Mouse (Mus musculus): Measurements from ENCODE around the gene Olfr1252. TPM values are rescaled to one million over a fixed set of nuclear protein-coding genes. Genes with fewer than 3 reads are reported as not detected.

The Olfr1252 gene
- polyA plus RNA-seq (2015; fragmentation: Nextera tagmentation; extraction: Ambion mirVana), result not detected in 2 replicates

GRCm38 (mm10) chr2:89724912-89725311, at the start of gene Olfr1252:
Olfr1252 (minus strand) TSS chr2:89725012.
- Histone ChIP-seq H3K4me1 (replicated peaks; ENCODE audit: control insufficient read depth, insufficient read depth) (no peaks in the 10 kb centered on the region), H3K4me2 (replicated peaks; ENCODE audit: low read depth) (no peak within 1 kb of the TSS), H3K9ac (ENCODE audit: low read length) (no peak within 1 kb of the TSS), H3K9me3 (ENCODE audit: control insufficient read depth, low read length) (no peaks in the 10 kb centered on the region), H3K4me3 (ENCODE audit: low read depth, low read length) (no peak within 1 kb of the TSS), H3K27ac (replicated peaks) (no peak within 1 kb of the TSS), H3K27me3 (ENCODE audit: control insufficient read depth, insufficient read depth, low read length) (no peaks in the 10 kb centered on the region), H3K36me3 (ENCODE audit: control insufficient read depth, insufficient read depth, low read length) (no peaks in the 10 kb centered on the region)
- no peak for DNase-seq (ENCODE audit: low spot score)
- 33% methylated on average over 1 of the region's 1 CpGs for WGBS
- TF ChIP-seq EP300 (optimal IDR thresholded peaks at IDR 0.05), result no peak
- TF ChIP-seq CTCF (IDR thresholded peaks at IDR 0.05; ENCODE audit: low read depth), result no peak
- ATAC-seq (ENCODE audit: low FRiP score, low TSS enrichment), result no peak

- Histone ChIP-seq H3K9ac (ENCODE audit: low read length) (no peak within 1 kb of the TSS), H3K36me3 (ENCODE audit: control insufficient read depth, insufficient read depth, low read length) (no peaks in the 10 kb centered on the region), H3K4me3 (ENCODE audit: low read depth, low read length) (no peak within 1 kb of the TSS), H3K4me1 (replicated peaks; ENCODE audit: control insufficient read depth, insufficient read depth) (no peaks in the 10 kb centered on the region), H3K27ac (replicated peaks) (no peak within 1 kb of the TSS), H3K27me3 (ENCODE audit: control insufficient read depth, insufficient read depth, low read length) (no peaks in the 10 kb centered on the region), H3K4me2 (replicated peaks; ENCODE audit: low read depth) (no peak within 1 kb of the TSS), H3K9me3 (ENCODE audit: control insufficient read depth, low read length) (no peaks in the 10 kb centered on the region)
- TF ChIP-seq EP300 (optimal IDR thresholded peaks at IDR 0.05) (no peak), CTCF (IDR thresholded peaks at IDR 0.05; ENCODE audit: low read depth) (no peak)
- 91% methylated on average over 1 of the region's 1 CpGs for WGBS
- DNase-seq (ENCODE audit: low spot score), result no peak
- ATAC-seq (ENCODE audit: low FRiP score, low TSS enrichment), result no peak
Measured at GRCm38 (mm10) chr2:89756990-89757389, 32.2 kb upstream of the Olfr1252 start, which contains the start of gene Olfr1253. Olfr1253 (minus strand) TSS chr2:89757090.

- H3K27me3 ChIP-seq (ENCODE audit: control insufficient read depth, insufficient read depth, low read length), result no peaks in the 10 kb centered on the region
- DNase-seq (ENCODE audit: low spot score) (no peak), ATAC-seq (ENCODE audit: low FRiP score, low TSS enrichment) (no peak)
- H3K4me1 ChIP-seq (replicated peaks; ENCODE audit: control insufficient read depth, insufficient read depth), result no peaks in the 10 kb centered on the region
- no peak overlapping the region for H3K9ac ChIP-seq (ENCODE audit: low read length)
- H3K4me3 ChIP-seq (ENCODE audit: low read depth, low read length), result no peak overlapping the region
- no peak overlapping the region for H3K27ac ChIP-seq (replicated peaks)
- H3K36me3 ChIP-seq (ENCODE audit: control insufficient read depth, insufficient read depth, low read length), result no peaks in the 10 kb centered on the region
- H3K9me3 ChIP-seq (ENCODE audit: control insufficient read depth, low read length), result no peaks in the 10 kb centered on the region
- TF ChIP-seq EP300 (optimal IDR thresholded peaks at IDR 0.05) (no peak), CTCF (IDR thresholded peaks at IDR 0.05; ENCODE audit: low read depth) (no peak)
- no peak overlapping the region for H3K4me2 ChIP-seq (replicated peaks; ENCODE audit: low read depth)
- WGBS, result 76% methylated on average over 6 of the region's 6 CpGs
Measured at GRCm38 (mm10) chr2:89691980-89692379, 32.8 kb downstream of the Olfr1252 start.

DNA sequence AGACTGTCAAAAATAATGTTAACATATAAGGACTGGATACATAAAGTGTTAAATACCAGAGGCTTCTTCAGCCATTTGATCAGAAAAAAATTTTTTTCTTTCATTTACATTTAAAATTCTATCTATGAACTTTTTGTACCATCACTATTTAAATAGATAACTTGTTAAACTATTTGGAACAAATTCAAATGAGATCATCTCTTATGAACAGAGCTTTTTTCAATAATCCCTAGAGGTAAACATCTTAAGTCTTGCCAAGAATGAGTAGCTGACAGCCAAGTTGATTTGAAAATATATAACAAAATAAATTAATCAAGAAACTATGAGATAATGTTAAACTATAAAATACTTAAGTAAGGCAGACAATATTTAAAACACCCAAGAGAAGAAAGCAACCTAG, 53.0 kb downstream of the Olfr1252 start, which contains the start of gene Olfr1251:
Olfr1251 (minus strand) TSS at position 101 of the 400 bp plus-strand sequence.
- H3K9me3 ChIP-seq (ENCODE audit: control insufficient read depth, low read length), result no peaks in the 10 kb centered on the region
- no peaks in the 10 kb centered on the region for H3K27me3 ChIP-seq (ENCODE audit: control insufficient read depth, insufficient read depth, low read length)
- H3K9ac ChIP-seq (ENCODE audit: low read length), result no peak within 1 kb of the TSS
- no peak within 1 kb of the TSS for H3K4me3 ChIP-seq (ENCODE audit: low read depth, low read length)
- no peak for TF ChIP-seq EP300 (optimal IDR thresholded peaks at IDR 0.05)
- TF ChIP-seq CTCF (IDR thresholded peaks at IDR 0.05; ENCODE audit: low read depth), result no peak
- no peaks in the 10 kb centered on the region for H3K4me1 ChIP-seq (replicated peaks; ENCODE audit: control insufficient read depth, insufficient read depth)
- DNase-seq (ENCODE audit: low spot score) (no peak), ATAC-seq (ENCODE audit: low FRiP score, low TSS enrichment) (no peak)
- H3K36me3 ChIP-seq (ENCODE audit: control insufficient read depth, insufficient read depth, low read length), result no peaks in the 10 kb centered on the region
- no peak within 1 kb of the TSS for H3K4me2 ChIP-seq (replicated peaks; ENCODE audit: low read depth)
- no peak within 1 kb of the TSS for H3K27ac ChIP-seq (replicated peaks)

Other genes with a start within 250 kb of the Olfr1252 start
- gene Olfr1241, start 237.9 kb downstream of the Olfr1252 start, polyA plus RNA-seq (2015; fragmentation: Nextera tagmentation; extraction: Ambion mirVana), result not detected in 2 replicates
- not detected in 2 replicates for gene Olfr1242, start 226.7 kb downstream of the Olfr1252 start, polyA plus RNA-seq (2015; fragmentation: Nextera tagmentation; extraction: Ambion mirVana)
- not detected in 2 replicates for gene Olfr1243, start 193.5 kb downstream of the Olfr1252 start, polyA plus RNA-seq (2015; fragmentation: Nextera tagmentation; extraction: Ambion mirVana)
- gene Olfr1245, start 146.6 kb downstream of the Olfr1252 start, polyA plus RNA-seq (2015; fragmentation: Nextera tagmentation; extraction: Ambion mirVana), result not detected in 2 replicates
- not detected in 2 replicates for gene Olfr1246, start 131.9 kb downstream of the Olfr1252 start, polyA plus RNA-seq (2015; fragmentation: Nextera tagmentation; extraction: Ambion mirVana)
- 0.01 TPM in 1 of 2 replicates, not detected in the other for gene Olfr1247, start 110.9 kb downstream of the Olfr1252 start, polyA plus RNA-seq (2015; fragmentation: Nextera tagmentation; extraction: Ambion mirVana)
- not detected in 2 replicates for gene Olfr1248, start 106.8 kb downstream of the Olfr1252 start, polyA plus RNA-seq (2015; fragmentation: Nextera tagmentation; extraction: Ambion mirVana)
- gene Olfr1249, start 90.0 kb downstream of the Olfr1252 start, polyA plus RNA-seq (2015; fragmentation: Nextera tagmentation; extraction: Ambion mirVana), result not detected in 2 replicates
- gene Olfr1250, start 63.5 kb downstream of the Olfr1252 start, polyA plus RNA-seq (2015; fragmentation: Nextera tagmentation; extraction: Ambion mirVana), result not detected in 2 replicates
- gene Olfr1251, start 53.1 kb downstream of the Olfr1252 start, polyA plus RNA-seq (2015; fragmentation: Nextera tagmentation; extraction: Ambion mirVana), result not detected in 2 replicates
- gene Olfr1253, start 32.1 kb upstream of the Olfr1252 start, polyA plus RNA-seq (2015; fragmentation: Nextera tagmentation; extraction: Ambion mirVana), result not detected in 2 replicates
- not detected in 2 replicates for gene Olfr1254, start 68.6 kb upstream of the Olfr1252 start, polyA plus RNA-seq (2015; fragmentation: Nextera tagmentation; extraction: Ambion mirVana)
- not detected in 2 replicates for gene Olfr1255, start 87.0 kb upstream of the Olfr1252 start, polyA plus RNA-seq (2015; fragmentation: Nextera tagmentation; extraction: Ambion mirVana)
- not detected in 2 replicates for gene Olfr1256, start 116.5 kb upstream of the Olfr1252 start, polyA plus RNA-seq (2015; fragmentation: Nextera tagmentation; extraction: Ambion mirVana)
- not detected in 2 replicates for gene Olfr48, start 123.2 kb upstream of the Olfr1252 start, polyA plus RNA-seq (2015; fragmentation: Nextera tagmentation; extraction: Ambion mirVana)
- not detected in 2 replicates for gene Olfr1257, start 153.4 kb upstream of the Olfr1252 start, polyA plus RNA-seq (2015; fragmentation: Nextera tagmentation; extraction: Ambion mirVana)
- gene Olfr1258, start 202.3 kb upstream of the Olfr1252 start, polyA plus RNA-seq (2015; fragmentation: Nextera tagmentation; extraction: Ambion mirVana), result not detected in 2 replicates
- 0.02 TPM in 1 of 2 replicates, not detected in the other for gene Olfr1259, start 223.7 kb upstream of the Olfr1252 start, polyA plus RNA-seq (2015; fragmentation: Nextera tagmentation; extraction: Ambion mirVana)
- not detected in 2 replicates for gene Olfr1260, start 249.3 kb upstream of the Olfr1252 start, polyA plus RNA-seq (2015; fragmentation: Nextera tagmentation; extraction: Ambion mirVana)

All from stomach, postnatal 0 days (tissue).